Mouse (Mus musculus) myocyte (in vitro differentiated cells): ENCODE data around the gene Stmn1.

ENCODE experiments used
- MAX ChIP-seq: IDR thresholded peaks from one replicate; pipeline ENCODE4 v1.6.1; 2011; ENCODE audit warnings: low read depth, mild to moderate bottlenecking, control low read depth
- MYOG ChIP-seq, 3 experiments: IDR thresholded peaks; one replicate each; pipeline ENCODE4 v1.6.1; 2011; ENCODE audit warnings: control low read depth in 2 of 3, low read depth in 2 of 3, mild to moderate bottlenecking in 2 of 3; ENCODE audit not compliant: insufficient read length in 2 of 3, control insufficient read depth in 1 of 3, insufficient read depth in 1 of 3
- POLR2A ChIP-seq: IDR thresholded peaks from one replicate; pipeline ENCODE4 v1.6.1; 2011; ENCODE audit warnings: low read depth, mild to moderate bottlenecking, control low read depth, moderate library complexity; ENCODE audit not compliant: insufficient read length
- POLR2AphosphoS2 ChIP-seq: IDR thresholded peaks from one replicate; pipeline ENCODE4 v1.6.1; 2011; ENCODE audit warnings: low read depth, control low read depth; ENCODE audit not compliant: insufficient read length

- TF ChIP-seq POLR2AphosphoS2 (no peak), POLR2A (no peak), MAX (no peak), MYOG (IDR thresholded peaks at IDR 0.05; ENCODE audit: control insufficient read depth in 1 of 3, insufficient read depth in 1 of 3, insufficient read length in 2 of 3, low read depth in 2 of 3) (no peak)
Measured at GRCm38 (mm10) chr4:134476899-134477298, 8.8 kb downstream of the Stmn1 start.
